19 mouse cellular contexts compared by ENCODE assay signal in genomic region chr11:118645158-118645557, GRCm38 (mm10).
DNase-seq lines count a peak whose midpoint lies in the region; ATAC-seq lines count a peak whose summit lies in the region.
"Had no signal": no experiment of that assay in that cellular context is flagged by ENCODE, and none has a peak within 500 bp of the region (broad histone marks: within the 10 kb centered on the region; RNA-seq: fewer than 3 reads in every experiment).

No protein-coding gene starts in this region.

- peak; percentile 45 to 47 for DNase-seq in cerebellum, adult 18-20 months
- DNase-seq in cerebellum, postnatal 10 days, result peak; percentile 58 to 63
- DNase-seq in cerebellum, adult 9-10 months, result no peak
- DNase-seq in cerebellum, postnatal 14 days, result peak; percentile 58 to 59
- DNase-seq in cerebellum, postnatal 4 days (ENCODE audit: low spot score in 2 of 2), result no peak
- DNase-seq: adrenal gland, adult 2 months; adrenal gland, adult 8-10 months; adrenal gland, postnatal 10 days; adrenal gland, postnatal 14 days; adrenal gland, postnatal 25 days; adrenal gland, postnatal 36 days; B cell, adult 2 months; cerebellum, adult 11 months; cerebellum, adult 11-12 months; cerebellum, adult 8-10 months had no signal

- no peak for ATAC-seq in cerebellum, adult (ENCODE audit: insufficient number of reproducible peaks, low FRiP score, low TSS enrichment)
- ATAC-seq: activated CD4-positive, CD25-positive, alpha-beta regulatory T cell, adult 4 months; CD4-positive, CD25-positive, alpha-beta regulatory T cell, adult 4 months; Patski had no signal

Comparison
In these comparisons a context has a peak if more than half of its experiments do, and no peak if none do; other contexts are left out.
1. DNase-seq: peak in cerebellum, adult 18-20 months (2 of 2), cerebellum, postnatal 10 days (2 of 2) and cerebellum, postnatal 14 days (2 of 2); none in cerebellum, adult 9-10 months (single experiment) and cerebellum, postnatal 4 days (0 of 2).